Mouse (Mus musculus) erythroblast, embryonic 14.5 days (primary cell): Measurements from ENCODE around the gene Tmem14c.

ENCODE experiments used
- GATA1 ChIP-seq: IDR thresholded peaks from 2 replicates; pipeline ENCODE4 v1.6.1; 2012; ENCODE audit warnings: low read length, inconsistent platforms, mixed read lengths
- TAL1 ChIP-seq: IDR thresholded peaks from 3 replicates; pipeline ENCODE4 v1.6.1; 2012; ENCODE audit warnings: low read length, inconsistent platforms, mixed read lengths

GRCm38 (mm10) chr13:41030098-41030497 is 14.0 kb downstream of the Tmem14c start:
- TF ChIP-seq GATA1 (peak; percentile 34), TAL1 (no peak)
